Mouse (Mus musculus) brain, embryonic 14.5 days (tissue): Measurements from ENCODE around the gene Prr23a3. TPM values are rescaled to one million over a fixed set of nuclear protein-coding genes. Genes with fewer than 3 reads are reported as not detected.

Experiments used
- DNase-seq: peaks from one replicate; pipeline ENCODE4 v3.0.0-alpha.2; 2011; ENCODE audit warnings: low read depth
- CTCF ChIP-seq: fragments of 200-500 bp; IDR thresholded peaks from 2 replicates; pipeline ENCODE4 v1.5.1; 2012; ENCODE audit warnings: inconsistent platforms, mild to moderate bottlenecking, moderate library complexity, borderline replicate concordance; ENCODE audit not compliant: insufficient read depth, insufficient read length; ENCODE audit errors: extremely low read depth
- POLR2A ChIP-seq: fragments of 200-500 bp; IDR thresholded peaks from 2 replicates; pipeline ENCODE4 v1.6.1; 2012; ENCODE audit warnings: mild to moderate bottlenecking, inconsistent platforms, borderline replicate concordance; ENCODE audit not compliant: poor library complexity, insufficient read depth, insufficient read length, severe bottlenecking; ENCODE audit errors: extremely low read depth
- polyA plus RNA-seq: library from polyadenylated mRNA; depleted of rRNA; stranded (reverse); fragments of >200 nt; gene quantifications from 2 replicates; pipeline ENCODE4 v1.2.3, GENCODE M21; 2012; rRNA removed

Prr23a3 gene
- not detected in 2 replicates for polyA plus RNA-seq

DNA sequence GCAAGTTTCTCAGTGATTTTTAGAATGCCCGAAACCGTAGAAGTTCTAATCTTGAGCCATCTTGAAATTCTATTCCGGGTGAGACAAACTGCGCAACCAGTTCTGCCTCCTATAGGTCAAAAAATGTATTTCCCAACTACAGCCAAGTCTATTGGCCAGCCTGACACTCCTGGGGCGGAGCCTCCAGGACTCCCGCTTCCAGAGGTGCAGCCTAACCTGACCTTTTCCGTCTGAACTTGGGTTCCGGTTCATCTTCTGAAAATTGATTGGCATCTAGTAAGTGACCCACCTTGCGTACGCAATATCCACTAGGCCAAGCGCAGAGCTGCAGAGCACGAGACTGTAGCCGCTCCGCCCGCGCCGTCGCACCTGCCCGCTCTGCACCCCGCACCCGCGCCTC is at the start of gene Prr23a3:
Gene Prr23a3 (plus strand): TSS at position 197 of the 400 bp plus-strand sequence.
- no peak for DNase-seq
- TF ChIP-seq CTCF (no peak), POLR2A (no peak)

DNA sequence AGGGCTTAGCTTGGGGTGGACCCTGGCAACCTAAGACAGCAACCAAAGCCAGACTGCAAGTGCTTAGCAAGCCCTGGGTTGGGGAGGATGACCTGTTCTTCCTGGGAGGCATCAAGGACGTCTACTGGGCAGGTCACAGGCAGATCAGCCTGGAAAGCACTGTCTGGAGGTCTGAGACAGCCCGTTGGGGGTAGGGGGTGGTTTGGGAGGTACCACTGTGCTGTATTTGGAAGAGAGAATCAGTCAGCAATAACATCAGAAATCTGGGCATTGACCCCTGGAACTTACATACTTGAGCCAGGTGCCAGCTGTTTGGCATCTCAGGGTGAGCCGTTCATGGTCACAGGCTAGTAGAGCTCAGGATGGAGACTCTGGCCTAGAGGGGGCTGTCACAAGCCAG is 48.5 kb upstream of the Prr23a3 start:
- TF ChIP-seq CTCF: no peak
- no peak for TF ChIP-seq POLR2A
- DNase-seq: no peak

GRCm38 (mm10) chr9:98817592-98817991 is 47.0 kb upstream of the Prr23a3 start:
- DNase-seq: no peak
- no peak for TF ChIP-seq POLR2A
- no peak for TF ChIP-seq CTCF

DNA sequence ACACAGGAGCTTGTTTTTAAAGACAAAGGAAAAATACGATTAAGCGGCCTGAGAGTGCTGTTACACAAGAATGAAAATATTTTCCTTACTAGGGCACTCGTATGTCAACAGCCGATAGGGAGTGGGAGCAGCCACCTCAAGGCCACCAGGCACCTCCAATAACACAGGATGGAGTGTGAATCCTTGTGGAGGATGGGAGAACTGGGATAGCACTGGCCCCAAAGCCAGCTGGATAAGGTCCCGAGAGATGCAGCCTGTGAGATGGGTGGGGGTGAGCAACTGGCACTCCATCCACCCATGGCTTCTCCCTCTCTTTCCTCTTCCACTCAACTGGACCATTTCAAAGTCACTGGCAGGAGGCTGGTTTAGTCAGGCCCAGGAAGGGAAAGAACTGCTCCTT is 45.6 kb upstream of the Prr23a3 start:
- TF ChIP-seq CTCF (no peak), POLR2A (no peak)
- no peak for DNase-seq

DNA sequence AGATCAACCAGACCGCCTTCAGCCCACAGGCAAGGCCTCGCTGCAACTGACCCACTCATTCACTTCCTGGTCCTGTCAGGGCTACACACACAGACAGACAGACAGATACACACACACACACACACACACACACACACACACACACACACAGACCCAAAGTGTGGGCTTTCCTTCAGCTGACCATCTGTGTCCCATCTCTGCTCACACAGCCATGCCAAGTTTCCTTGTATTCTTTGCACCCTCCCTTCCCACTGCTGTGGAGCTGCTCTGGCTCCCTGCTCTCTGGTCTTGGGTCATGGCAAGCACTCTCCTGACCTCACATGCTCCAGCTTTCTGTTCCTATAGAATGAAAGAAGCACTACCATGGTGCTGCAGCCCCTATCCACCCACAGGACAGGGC is 45.1 kb upstream of the Prr23a3 start:
- no peak for DNase-seq
- TF ChIP-seq POLR2A: no peak
- TF ChIP-seq CTCF: no peak

GRCm38 (mm10) chr9:98820461-98820860 is 44.1 kb upstream of the Prr23a3 start:
- no peak for TF ChIP-seq POLR2A
- no peak for TF ChIP-seq CTCF
- DNase-seq: no peak

- TF ChIP-seq POLR2A (no peak), CTCF (no peak)
- no peak for DNase-seq
Measured at GRCm38 (mm10) chr9:98821067-98821466, 43.5 kb upstream of the Prr23a3 start.

- DNase-seq: no peak
- TF ChIP-seq CTCF (no peak), POLR2A (no peak)
Measured at GRCm38 (mm10) chr9:98823805-98824204, 40.8 kb upstream of the Prr23a3 start.

- TF ChIP-seq POLR2A (no peak), CTCF (no peak)
- no peak for DNase-seq
Measured at GRCm38 (mm10) chr9:98829508-98829907, 35.1 kb upstream of the Prr23a3 start.

DNA sequence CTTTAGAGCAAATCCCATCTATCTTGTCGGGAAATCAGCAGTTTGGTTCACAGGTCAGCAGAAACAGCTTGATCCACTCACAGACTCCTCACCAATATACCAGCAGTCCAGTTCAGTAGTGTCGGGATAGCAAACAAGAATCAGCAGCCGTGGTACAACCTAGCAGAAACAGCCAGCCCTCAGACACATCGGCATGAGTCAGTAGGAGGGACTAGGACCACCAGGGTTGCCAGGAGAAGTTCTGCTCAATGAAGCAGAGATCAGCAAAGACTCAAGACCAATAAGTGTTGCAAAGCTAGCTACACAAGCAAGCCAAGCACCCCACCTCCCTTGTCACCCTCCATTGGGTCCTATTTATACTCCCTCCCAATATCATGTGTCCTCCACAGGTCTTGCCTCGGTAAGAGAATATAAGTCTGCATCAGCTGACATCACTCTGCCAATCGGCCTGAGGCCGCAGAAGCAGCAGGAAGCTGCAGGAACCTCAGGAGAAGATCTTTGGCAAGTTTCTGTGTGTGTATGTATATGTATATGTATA is 27.0 kb upstream of the Prr23a3 start:
- TF ChIP-seq CTCF (no peak), POLR2A (no peak)
- DNase-seq: no peak

DNA sequence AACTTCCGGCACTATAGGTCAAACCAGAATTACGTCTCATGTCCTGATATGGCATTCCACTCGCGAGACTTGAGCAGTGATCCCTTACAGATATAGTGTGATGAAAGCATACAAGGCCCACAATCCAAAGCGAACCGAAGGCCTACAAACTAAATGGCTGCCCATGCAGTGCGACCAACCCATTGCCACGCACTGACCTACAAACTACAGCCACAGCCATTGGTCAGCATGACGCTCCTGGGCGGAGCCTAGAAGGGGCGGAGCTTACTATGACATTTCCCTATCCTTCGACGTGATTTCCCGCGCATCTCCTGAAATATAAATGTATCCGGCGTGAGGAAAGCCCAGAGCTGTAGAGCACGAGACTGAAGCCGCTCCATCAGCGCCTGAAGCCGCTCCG is 22.4 kb upstream of the Prr23a3 start, which contains the start of gene Prr23a1:
Gene Prr23a1 (plus strand): TSS at position 387 of the 400 bp plus-strand sequence.
- TF ChIP-seq CTCF (no peak), POLR2A (no peak)
- DNase-seq: peak; percentile 3

GRCm38 (mm10) chr9:98856210-98856609 is 8.4 kb upstream of the Prr23a3 start, which contains the start of gene Prr23a2:
TSS of gene Prr23a2 (plus strand) at chr9:98856494.
- DNase-seq: no peak
- TF ChIP-seq POLR2A (no peak), CTCF (no peak)

- TF ChIP-seq POLR2A: no peak
- TF ChIP-seq CTCF: peak; percentile 20; the same call in 1 of the 2 replicates
- peak; percentile 13 for DNase-seq
Measured at GRCm38 (mm10) chr9:98863463-98863862, 1.1 kb upstream of the Prr23a3 start.

GRCm38 (mm10) chr9:98901486-98901885 is 36.9 kb downstream of the Prr23a3 start:
- TF ChIP-seq POLR2A: no peak
- TF ChIP-seq CTCF: no peak
- no peak for DNase-seq

GRCm38 (mm10) chr9:98902819-98903218 is 38.3 kb downstream of the Prr23a3 start, which contains the start of gene 7420426K07Rik:
TSS of gene 7420426K07Rik (plus strand) at chr9:98903119.
- TF ChIP-seq CTCF (no peak), POLR2A (no peak)
- DNase-seq: no peak

Other genes starting within 250 kb of the Prr23a3 start
- gene Prr23a1, start 22.3 kb upstream of the Prr23a3 start, polyA plus RNA-seq: 0.08 TPM in 1 of 2 replicates, not detected in the other
- gene Prr23a2, start 8.3 kb upstream of the Prr23a3 start, polyA plus RNA-seq: not detected in 2 replicates
- gene 7420426K07Rik, start 38.4 kb downstream of the Prr23a3 start, polyA plus RNA-seq: not detected in 2 replicates
- 0.24 and 0.74 TPM in 2 replicates for gene Foxl2, start 90.5 kb downstream of the Prr23a3 start, polyA plus RNA-seq
- gene Faim, start 121.6 kb downstream of the Prr23a3 start, polyA plus RNA-seq: 21.9 and 35.6 TPM in 2 replicates
- gene Gm1123, start 170.9 kb downstream of the Prr23a3 start, polyA plus RNA-seq: 0.04 and 0.08 TPM in 2 replicates